Mouse (Mus musculus): ENCODE data around the gene Adam11.

- no peak for TF ChIP-seq CTCF (IDR thresholded peaks at IDR 0.05; ENCODE audit: low read depth, low read length)
- TF ChIP-seq POLR2A (IDR thresholded peaks at IDR 0.05; ENCODE audit: borderline replicate concordance, low read depth, low read length): no peak
Observed at GRCm38 (mm10) chr11:102791682-102792445, 30.6 kb downstream of the Adam11 start.
